Mouse (Mus musculus): ENCODE measurements around the gene Epsti1.
"Not testable (repeated sequence)": the region's sequence is repeated elsewhere in the genome, so short reads cannot be mapped to it uniquely, and the experiment has no call there.

DNA sequence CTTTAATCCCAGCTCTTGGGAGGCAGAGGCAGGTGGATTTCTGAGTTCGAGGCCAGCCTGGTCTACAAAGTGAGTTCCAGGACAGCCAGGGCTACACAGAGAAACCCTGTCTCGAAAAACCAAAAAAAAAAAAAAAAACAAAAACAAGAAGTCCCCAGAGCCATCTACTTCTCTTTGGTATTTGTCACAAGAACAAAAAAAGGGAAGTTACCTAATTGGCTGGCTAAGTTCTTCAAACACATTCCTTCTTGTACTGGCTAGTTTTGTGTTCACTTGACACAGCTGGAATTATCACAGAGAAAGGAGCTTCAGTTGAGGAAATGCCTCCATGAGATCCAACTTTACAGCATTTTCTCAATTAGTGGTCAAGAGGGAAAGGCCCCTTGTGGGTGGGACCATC, 26.2 kb upstream of the Epsti1 start:
- not testable (repeated sequence) for TF ChIP-seq GATA1, TAL1 (IDR thresholded peaks at IDR 0.05; ENCODE audit: low read length)

Data from erythroblast, embryonic 14.5 days (primary cell).